Mouse (Mus musculus) kidney, postnatal 0 days (tissue): Measurements from ENCODE around the gene Gm28043. TPM values are rescaled to one million over a fixed set of nuclear protein-coding genes. Genes with fewer than 3 reads are reported as not detected.

Experiments used
- ATAC-seq: fragments of 200-750 bp; cut with Nextera tagmentation; replicated peaks from 2 replicates; pipeline ENCODE4 v1.8.0; 2017; ENCODE audit warnings: low read depth, moderate number of reproducible peaks, moderate TSS enrichment, moderate library complexity; ENCODE audit not compliant: low FRiP score
- DNase-seq: peaks from one replicate; pipeline ENCODE4 v3.0.0-alpha.2; 2016; ENCODE audit warnings: low spot score
- H3K27ac ChIP-seq: fragments of 300-500 bp; sonication (generic); 2 replicates; pipeline ENCODE4 v1.5.1; 2014; ENCODE audit warnings: mild to moderate bottlenecking
- H3K27me3 ChIP-seq: fragments of 300-500 bp; sonication (generic); 2 replicates; pipeline ENCODE4 v1.6.1; 2014; ENCODE audit warnings: low read length, mixed read lengths; ENCODE audit not compliant: insufficient read depth
- H3K36me3 ChIP-seq: fragments of 300-500 bp; sonication (generic); 2 replicates; pipeline ENCODE4 v1.6.1; 2014; ENCODE audit warnings: low read length, mixed read lengths; ENCODE audit not compliant: insufficient read depth
- H3K4me1 ChIP-seq: fragments of 300-500 bp; sonication (generic); replicated peaks from 2 replicates; pipeline ENCODE4 v1.6.1; 2014; ENCODE audit warnings: antibody characterized with exemption, low read length, mixed read lengths; ENCODE audit not compliant: insufficient read depth
- H3K4me2 ChIP-seq: fragments of 300-500 bp; sonication (generic); 2 replicates; pipeline ENCODE4 v1.6.1; 2014; ENCODE audit warnings: mild to moderate bottlenecking, low read length, moderate library complexity, mixed read lengths
- H3K4me3 ChIP-seq: fragments of 300-500 bp; sonication (generic); replicated peaks from 2 replicates; pipeline ENCODE4 v1.5.1; 2014; ENCODE audit warnings: low read depth, low read length
- H3K9ac ChIP-seq: fragments of 300-500 bp; sonication (generic); 2 replicates; pipeline ENCODE4 v1.6.1; 2014; ENCODE audit warnings: low read depth, low read length
- H3K9me3 ChIP-seq: fragments of 300-500 bp; sonication (generic); replicated peaks from 2 replicates; pipeline ENCODE4 v1.6.1; 2016; ENCODE audit warnings: low read length, inconsistent platforms, mixed read lengths
- CTCF ChIP-seq: IDR thresholded peaks from 2 replicates; pipeline ENCODE4 v1.5.1; 2016; ENCODE audit warnings: antibody characterized with exemption, low read depth, mild to moderate bottlenecking, moderate library complexity
- WGBS: fragments of 180-500 bp; shearing (Covaris S2); extraction: QIAGEN DNeasy Blood & Tissue Kit; methylation state at CpG from one replicate; pipeline ENCODE4 v1.1.7; 2014; 5-methylcytosine and 5-hydroxymethylcytosine counted together
- polyA plus RNA-seq: library from polyadenylated mRNA; unstranded; fragments of >200 nt; fragmentation: Nextera tagmentation; extraction: Ambion mirVana; gene quantifications from 2 replicates; pipeline ENCODE4 v1.2.1, GENCODE M21; 2015

Gene Gm28043
- polyA plus RNA-seq, 1 experiment from 2014 or later: 2.1 TPM

GRCm38 (mm10) chr17:29635492-29635891 is 20.8 kb downstream of the Gm28043 start:
- ATAC-seq: no peak
- Histone ChIP-seq H3K27me3 (no peaks in the 10 kb centered on the region), H3K4me1 (no peaks in the 10 kb centered on the region), H3K4me3 (no peak overlapping the region), H3K9ac (no peak overlapping the region), H3K9me3 (no peaks in the 10 kb centered on the region), H3K36me3 (peaks cover 51% of the 10 kb centered on the region), H3K27ac (no peak overlapping the region), H3K4me2 (no peak overlapping the region)
- no peak for TF ChIP-seq CTCF
- WGBS: 85% methylated on average over 8 of the region's 8 CpGs
- DNase-seq: no peak

- DNase-seq: peak; percentile 57
- Histone ChIP-seq H3K4me2 (no peak overlapping the region), H3K9me3 (no peaks in the 10 kb centered on the region), H3K27me3 (no peaks in the 10 kb centered on the region), H3K9ac (no peak overlapping the region), H3K36me3 (peaks cover 51% of the 10 kb centered on the region), H3K4me3 (no peak overlapping the region), H3K27ac (no peak overlapping the region), H3K4me1 (no peaks in the 10 kb centered on the region)
- WGBS: 75% methylated on average over 5 of the region's 5 CpGs
- ATAC-seq: no peak
- TF ChIP-seq CTCF: peak; percentile 71
Measured at GRCm38 (mm10) chr17:29636118-29636517, 21.4 kb downstream of the Gm28043 start.

DNA sequence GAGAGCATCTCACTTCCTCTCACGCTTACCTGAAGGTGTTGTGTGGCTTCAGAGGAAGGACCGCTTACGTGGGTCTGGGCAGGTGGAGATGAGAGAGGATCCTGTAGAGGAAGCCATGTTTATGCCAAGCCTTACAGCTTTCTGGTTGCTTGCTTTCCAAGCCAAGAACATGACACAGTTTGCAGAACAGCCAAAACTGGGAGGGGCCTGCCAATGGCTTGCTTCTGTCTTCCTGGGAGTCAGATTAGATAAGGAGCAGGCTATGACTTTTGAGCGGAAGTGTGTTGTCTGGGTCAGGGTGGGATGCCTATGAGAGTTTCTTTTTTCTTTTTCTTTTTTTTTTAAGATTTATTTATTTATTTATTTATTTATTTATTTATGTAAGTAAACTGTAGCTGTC is 22.7 kb downstream of the Gm28043 start:
- ATAC-seq: no peak
- 93% methylated on average over 4 of the region's 4 CpGs for WGBS
- H3K36me3 ChIP-seq: peaks cover 45% of the 10 kb centered on the region
- no peak overlapping the region for H3K4me2 ChIP-seq
- no peaks in the 10 kb centered on the region for H3K27me3 ChIP-seq
- no peaks in the 10 kb centered on the region for H3K9me3 ChIP-seq
- H3K9ac ChIP-seq: no peak overlapping the region
- no peak for DNase-seq
- H3K4me1 ChIP-seq: no peaks in the 10 kb centered on the region
- no peak overlapping the region for H3K4me3 ChIP-seq
- no peak overlapping the region for H3K27ac ChIP-seq
- no peak for TF ChIP-seq CTCF

GRCm38 (mm10) chr17:29637895-29638294 is 23.2 kb downstream of the Gm28043 start:
- Histone ChIP-seq H3K9me3 (no peaks in the 10 kb centered on the region), H3K9ac (no peak overlapping the region), H3K27ac (no peak overlapping the region), H3K4me3 (no peak overlapping the region), H3K27me3 (no peaks in the 10 kb centered on the region), H3K4me2 (no peak overlapping the region), H3K36me3 (peaks cover 44% of the 10 kb centered on the region), H3K4me1 (no peaks in the 10 kb centered on the region)
- ATAC-seq (no peak), DNase-seq (peak; percentile 8)
- WGBS: 66% methylated on average over 8 of the region's 8 CpGs
- TF ChIP-seq CTCF: no peak

DNA sequence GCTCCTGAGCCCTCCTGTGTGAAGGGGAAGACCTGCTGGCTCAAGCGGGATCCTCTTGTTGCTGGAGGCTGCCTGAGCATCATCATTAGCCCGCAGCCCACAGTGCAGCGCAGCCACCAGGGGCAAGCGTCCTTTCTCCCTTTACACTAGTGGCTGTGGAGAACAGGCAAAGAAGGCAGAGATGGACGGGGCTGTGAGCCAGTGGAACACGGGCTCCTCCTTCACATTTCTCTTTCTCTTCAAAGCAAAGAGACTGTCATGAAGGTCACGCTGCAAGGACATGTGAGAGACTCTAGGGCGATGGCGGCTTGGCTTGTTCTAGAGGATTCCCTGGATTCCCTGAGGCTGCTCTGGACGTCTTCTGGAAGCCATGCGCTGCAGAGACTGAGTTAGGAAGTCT is 26.3 kb downstream of the Gm28043 start:
- WGBS: 94% methylated on average over 11 of the region's 11 CpGs
- Histone ChIP-seq H3K4me2 (no peak overlapping the region), H3K9ac (no peak overlapping the region), H3K4me1 (no peaks in the 10 kb centered on the region), H3K27ac (no peak overlapping the region), H3K9me3 (no peaks in the 10 kb centered on the region), H3K4me3 (no peak overlapping the region), H3K27me3 (no peaks in the 10 kb centered on the region), H3K36me3 (peaks cover 32% of the 10 kb centered on the region)
- DNase-seq (no peak), ATAC-seq (no peak)
- no peak for TF ChIP-seq CTCF

GRCm38 (mm10) chr17:29642219-29642618 is 27.5 kb downstream of the Gm28043 start:
- WGBS: 67% methylated on average over 3 of the region's 3 CpGs
- DNase-seq (no peak), ATAC-seq (no peak)
- Histone ChIP-seq H3K4me1 (no peaks in the 10 kb centered on the region), H3K9me3 (no peaks in the 10 kb centered on the region), H3K27ac (no peak overlapping the region), H3K4me3 (no peak overlapping the region), H3K27me3 (no peaks in the 10 kb centered on the region), H3K9ac (no peak overlapping the region), H3K36me3 (peaks cover 29% of the 10 kb centered on the region), H3K4me2 (no peak overlapping the region)
- no peak for TF ChIP-seq CTCF

DNA sequence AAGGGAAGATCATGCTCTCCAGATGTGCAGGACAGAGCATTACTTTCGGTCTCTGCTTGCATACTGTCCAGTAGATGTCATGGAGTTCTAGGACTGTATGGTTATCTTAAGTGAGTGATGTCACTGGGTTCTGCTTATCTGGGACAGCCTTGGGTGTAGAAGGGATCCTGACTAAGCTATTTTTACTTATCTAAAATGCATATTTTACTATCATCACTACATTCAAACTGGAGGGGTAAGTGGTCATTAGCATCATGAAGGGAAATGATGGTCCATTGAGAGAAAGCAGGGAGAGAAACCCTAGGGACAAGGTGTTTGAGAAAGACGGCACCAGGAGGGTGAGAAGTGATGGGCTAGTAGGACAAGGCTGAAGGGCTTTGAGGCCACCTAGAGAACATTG is 43.6 kb downstream of the Gm28043 start:
- ATAC-seq (no peak), DNase-seq (no peak)
- Histone ChIP-seq H3K9ac (no peak overlapping the region), H3K27me3 (no peaks in the 10 kb centered on the region), H3K4me1 (no peaks in the 10 kb centered on the region), H3K27ac (no peak overlapping the region), H3K4me3 (no peak overlapping the region), H3K4me2 (no peak overlapping the region), H3K9me3 (no peaks in the 10 kb centered on the region), H3K36me3 (no peaks in the 10 kb centered on the region)
- WGBS: 83% methylated on average over 2 of the region's 2 CpGs
- TF ChIP-seq CTCF: no peak
